Mouse (Mus musculus) ES-Bruce4 (cell line): ENCODE data around the gene Smco4.
"Not testable (repeated sequence)": the region's sequence is repeated elsewhere in the genome, so short reads cannot be mapped to it uniquely, and the experiment has no call there.

Experiments
- CTCF ChIP-seq: IDR thresholded peaks from one replicate; pipeline ENCODE4 v1.8.1; 2011; ENCODE audit warnings: low read depth, low read length
- POLR2A ChIP-seq: IDR thresholded peaks from one replicate; pipeline ENCODE4 v1.8.1; 2011; ENCODE audit warnings: low read length; ENCODE audit not compliant: insufficient read depth

GRCm38 (mm10) chr9:15551073-15551472, 57.8 kb downstream of the Smco4 start:
- not testable (repeated sequence) for TF ChIP-seq CTCF, POLR2A
